Mouse (Mus musculus): ENCODE measurements around the gene Hist1h3f. TPM values are rescaled to one million over a fixed set of nuclear protein-coding genes. Genes with fewer than 3 reads are reported as not detected.

The Hist1h3f gene
- polyA plus RNA-seq, 1 experiment from 2014 or later = 0.21 TPM

DNA sequence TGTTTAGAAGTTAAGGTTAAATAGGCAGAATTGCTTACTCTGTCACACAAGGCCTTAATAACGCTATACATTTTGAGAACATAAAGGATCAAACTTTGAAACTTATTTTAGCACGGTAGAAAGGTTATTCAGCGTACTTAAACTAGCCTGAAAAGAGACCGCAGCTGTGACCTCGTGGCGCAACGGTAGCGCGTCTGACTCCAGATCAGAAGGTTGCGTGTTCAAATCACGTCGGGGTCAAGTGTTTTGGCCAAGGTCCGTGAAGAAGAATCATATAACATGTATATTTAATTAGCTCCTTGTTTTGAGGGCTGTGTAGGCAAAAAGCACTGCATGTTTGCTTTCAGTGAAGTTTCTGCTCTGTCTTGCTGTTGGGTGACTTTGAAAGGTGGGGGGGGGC is 37.5 kb upstream of the Hist1h3f start:
- Histone ChIP-seq H3K27ac (replicated peaks) (no peak overlapping the region), H3K27me3 (peaks cover 6% of the 10 kb centered on the region), H3K4me1 (replicated peaks) (peaks cover 12% of the 10 kb centered on the region; the same call in 1 of the 2 replicates), H3K4me2 (peak overlapping the region; percentile 43), H3K36me3 (no peaks in the 10 kb centered on the region), H3K9ac (no peak overlapping the region), H3K4me3 (peak overlapping the region; percentile 9), H3K9me3 (no peaks in the 10 kb centered on the region)
- ATAC-seq (ENCODE audit: low FRiP score, low read depth) = no peak
- 6% methylated on average over 13 of the region's 13 CpGs for WGBS

DNA sequence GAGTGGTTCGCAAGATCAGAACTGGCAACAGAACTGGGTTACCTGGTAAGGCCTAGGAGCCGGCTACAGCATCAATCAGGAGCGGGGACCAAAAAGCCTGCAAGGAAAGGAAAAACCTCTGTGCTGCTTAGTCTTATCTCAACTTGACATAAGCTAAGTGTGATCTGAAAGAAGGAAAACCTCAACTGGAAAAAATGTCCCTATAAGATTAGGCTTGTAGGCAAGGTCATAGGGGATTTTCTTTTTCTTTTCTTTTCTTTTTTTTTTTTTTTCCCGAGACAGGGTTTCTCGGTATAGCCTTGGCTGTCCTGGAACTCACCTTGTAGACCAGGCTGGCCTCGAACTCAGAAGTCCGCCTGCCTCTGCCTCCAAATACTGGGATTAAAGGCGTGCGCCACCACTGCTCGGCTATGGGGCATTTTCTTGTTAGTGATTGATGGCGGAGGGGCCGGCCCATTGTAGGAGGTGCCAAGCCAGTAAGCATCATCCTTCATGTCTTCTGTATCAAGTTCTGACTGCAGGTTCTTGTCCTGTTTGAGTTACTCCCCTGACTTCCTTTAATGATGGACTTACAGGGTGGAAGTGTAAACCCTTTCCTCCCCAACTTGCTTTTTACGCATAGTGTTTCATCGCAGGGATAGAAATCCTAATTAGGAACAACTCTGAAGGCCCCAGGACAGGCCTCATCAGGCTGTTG is 36.9 kb upstream of the Hist1h3f start:
- Histone ChIP-seq H3K4me2 (peak overlapping the region; percentile 43), H3K27me3 (peaks cover 3% of the 10 kb centered on the region; the same call in 1 of the 2 replicates), H3K9ac (no peak overlapping the region), H3K4me1 (replicated peaks) (peaks cover 12% of the 10 kb centered on the region; the same call in 1 of the 2 replicates), H3K27ac (replicated peaks) (no peak overlapping the region), H3K4me3 (no peak overlapping the region), H3K9me3 (no peaks in the 10 kb centered on the region), H3K36me3 (no peaks in the 10 kb centered on the region)
- no peak for ATAC-seq (ENCODE audit: low FRiP score, low read depth)
- whole genome bisulfite sequencing = 21% methylated on average over 14 of the region's 14 CpGs

DNA sequence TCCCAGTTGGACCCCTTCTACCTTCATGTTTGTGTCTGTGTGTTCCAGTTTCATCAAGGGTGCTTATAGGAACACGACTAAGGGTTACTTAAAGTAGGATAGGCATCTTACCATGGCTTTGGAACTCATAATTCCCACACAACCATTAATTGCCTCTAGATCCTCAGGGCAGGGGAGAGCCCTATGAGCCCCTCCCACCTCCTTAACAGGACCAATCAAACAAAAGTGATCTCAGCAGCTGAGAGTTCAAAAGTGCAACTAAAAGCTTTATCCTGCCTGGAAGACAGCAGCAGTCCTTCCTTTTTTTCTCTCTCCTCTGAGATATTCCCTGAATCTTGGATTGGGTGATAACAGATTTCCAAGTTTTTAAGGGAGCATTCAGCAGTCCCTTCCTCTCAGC is 33.7 kb upstream of the Hist1h3f start:
- no peaks in the 10 kb centered on the region for H3K36me3 ChIP-seq
- ATAC-seq (ENCODE audit: low FRiP score, low read depth) = no peak

DNA sequence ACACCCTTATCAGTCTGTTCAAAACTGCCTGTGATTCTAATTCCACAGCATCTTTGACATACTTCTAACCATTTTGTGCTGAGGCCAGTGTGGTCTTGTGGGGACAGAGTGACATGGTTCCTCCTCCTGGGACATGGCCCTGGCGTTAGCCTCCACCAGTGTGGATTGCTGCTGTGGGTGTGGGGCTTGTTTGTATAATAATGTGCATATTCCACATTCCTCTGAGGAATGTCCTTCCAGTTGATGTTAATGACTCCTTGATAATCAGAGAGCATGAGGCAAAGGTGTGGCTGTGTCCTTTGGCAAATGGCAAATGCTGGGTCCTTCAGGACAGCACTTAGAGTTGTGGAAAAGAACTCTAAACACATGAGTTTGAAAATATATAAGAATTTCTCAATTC is 30.3 kb upstream of the Hist1h3f start:
- Histone ChIP-seq H3K9ac (no peak overlapping the region), H3K4me2 (no peak overlapping the region), H3K36me3 (no peaks in the 10 kb centered on the region), H3K9me3 (no peaks in the 10 kb centered on the region), H3K4me3 (no peak overlapping the region), H3K27me3 (no peaks in the 10 kb centered on the region), H3K4me1 (replicated peaks) (peaks cover 7% of the 10 kb centered on the region), H3K27ac (replicated peaks) (no peak overlapping the region)
- whole genome bisulfite sequencing = 92% methylated on average over 1 of the region's 1 CpGs
- no peak for ATAC-seq (ENCODE audit: low FRiP score, low read depth)

More for the DNA sequence above, 33.7 kb upstream of the Hist1h3f start:
- peaks cover 10% of the 10 kb centered on the region; the same call in 1 of the 2 replicates for H3K4me1 ChIP-seq (replicated peaks)
- no peak overlapping the region for H3K27ac ChIP-seq (replicated peaks)
- WGBS = 42% methylated on average over 1 of the region's 1 CpGs
- peaks cover 3% of the 10 kb centered on the region; the same call in 1 of the 2 replicates for H3K27me3 ChIP-seq
- H3K4me3 ChIP-seq = no peak overlapping the region
- H3K4me2 ChIP-seq = no peak overlapping the region
- H3K9me3 ChIP-seq = no peaks in the 10 kb centered on the region
- H3K9ac ChIP-seq = no peak overlapping the region

DNA sequence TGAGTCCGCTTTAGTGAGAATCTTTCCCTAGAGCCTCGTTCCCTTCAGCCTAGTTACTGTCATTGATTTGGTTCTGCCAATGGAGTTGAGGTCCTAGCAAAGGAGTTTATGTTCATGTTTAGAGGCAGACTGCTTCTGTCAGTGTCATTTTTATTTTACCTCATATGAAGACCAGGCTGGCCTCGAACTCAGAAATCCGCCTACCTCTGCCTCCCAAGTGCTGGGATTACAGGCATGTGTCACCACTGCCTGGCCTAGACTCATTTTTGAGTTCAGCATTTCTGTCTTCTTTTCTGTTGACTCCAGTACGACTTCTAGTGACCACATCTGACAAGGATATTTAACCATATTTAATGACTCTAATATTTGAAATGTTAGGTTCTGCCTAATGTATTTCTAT is 28.6 kb upstream of the Hist1h3f start:
- Histone ChIP-seq H3K4me3 (no peak overlapping the region), H3K9me3 (no peaks in the 10 kb centered on the region), H3K4me1 (replicated peaks) (peaks cover 17% of the 10 kb centered on the region), H3K27ac (replicated peaks) (no peak overlapping the region), H3K9ac (no peak overlapping the region), H3K4me2 (no peak overlapping the region), H3K36me3 (no peaks in the 10 kb centered on the region), H3K27me3 (no peaks in the 10 kb centered on the region)
- no peak for ATAC-seq (ENCODE audit: low FRiP score, low read depth)
- WGBS = 76% methylated on average over 5 of the region's 5 CpGs

DNA sequence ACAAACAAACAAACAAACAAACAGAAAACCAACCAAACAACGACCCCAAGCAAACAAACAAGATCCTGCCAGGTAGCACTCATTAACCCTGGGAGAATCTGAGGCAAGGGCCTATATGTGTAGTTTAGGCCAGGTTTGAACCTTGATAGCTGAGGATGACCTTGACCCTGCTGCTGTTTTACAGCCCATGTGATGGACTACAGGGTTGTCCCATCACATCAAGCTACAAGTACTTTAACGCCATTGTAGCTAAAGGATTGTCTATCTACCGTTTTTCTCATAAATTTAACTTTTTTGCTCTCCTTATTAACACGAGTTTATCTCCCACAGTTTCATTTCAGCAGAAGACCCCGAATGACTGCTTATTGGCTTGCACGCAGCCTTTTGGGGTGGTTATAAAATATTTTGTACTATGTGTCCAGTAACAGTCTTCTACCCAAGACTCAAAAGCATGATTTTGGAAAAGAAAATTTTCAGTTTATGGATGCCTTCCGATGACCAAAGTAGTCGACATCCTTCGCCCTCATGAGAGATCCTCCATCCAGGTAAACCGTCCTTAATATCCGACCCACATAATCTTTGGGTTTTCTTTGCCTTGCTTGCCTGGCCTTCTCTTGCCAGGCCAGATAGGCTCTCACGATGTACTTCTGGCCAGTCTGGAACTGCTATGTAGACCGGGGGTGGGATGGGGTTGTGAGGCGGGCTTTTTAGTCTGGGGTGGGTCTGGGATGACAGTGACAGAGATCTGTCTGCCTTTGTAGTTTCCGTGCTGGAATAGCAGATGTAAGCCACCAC is 27.8 kb upstream of the Hist1h3f start:
- Histone ChIP-seq H3K9me3 (no peaks in the 10 kb centered on the region), H3K36me3 (no peaks in the 10 kb centered on the region), H3K27ac (replicated peaks) (no peak overlapping the region), H3K4me3 (peak overlapping the region; percentile 56), H3K9ac (peak overlapping the region; percentile 42), H3K4me1 (replicated peaks) (peaks cover 17% of the 10 kb centered on the region), H3K4me2 (peak overlapping the region; percentile 91), H3K27me3 (no peaks in the 10 kb centered on the region)
- no peak for ATAC-seq (ENCODE audit: low FRiP score, low read depth)
- WGBS = 55% methylated on average over 15 of the region's 15 CpGs

DNA sequence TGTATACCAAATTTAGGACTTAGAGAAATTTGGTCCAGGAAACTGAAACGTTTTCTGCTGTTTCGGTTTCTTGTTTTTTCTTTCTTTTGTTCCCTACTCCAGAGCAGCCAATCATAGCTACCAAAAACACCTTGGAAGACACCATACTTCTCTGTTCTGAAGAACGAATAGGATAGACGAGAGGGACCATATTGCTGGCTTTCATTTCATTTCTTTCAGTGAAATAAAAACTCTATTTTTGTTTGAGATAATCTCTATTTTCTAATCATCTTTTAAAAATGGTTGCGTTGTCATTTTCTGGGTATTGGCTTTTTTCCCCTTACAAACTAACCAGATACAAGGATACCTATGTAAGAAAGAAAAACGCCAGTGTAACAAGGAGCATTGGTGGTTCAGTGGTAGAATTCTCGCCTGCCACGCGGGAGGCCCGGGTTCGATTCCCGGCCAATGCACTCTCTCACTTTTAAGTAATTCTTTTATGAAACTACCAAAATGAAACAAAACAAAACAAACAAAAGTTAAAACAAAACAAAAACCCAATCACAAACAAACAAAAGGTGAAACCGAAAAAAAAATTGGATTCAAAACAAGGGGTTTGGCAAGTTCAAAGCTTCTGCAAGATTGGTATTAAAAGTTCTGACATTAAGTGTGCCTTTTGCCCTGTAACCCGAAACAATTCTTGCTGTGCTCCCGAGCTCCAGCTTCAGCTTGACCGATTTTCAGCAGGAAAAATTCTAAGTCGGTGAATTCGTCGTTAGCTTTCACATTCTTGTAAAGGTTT is 26.8 kb upstream of the Hist1h3f start:
- ATAC-seq (ENCODE audit: low FRiP score, low read depth) = peak; percentile 57; the same call in 1 of the 2 replicates
- Histone ChIP-seq H3K4me3 (peak overlapping the region; percentile 56), H3K36me3 (no peaks in the 10 kb centered on the region), H3K9me3 (no peaks in the 10 kb centered on the region), H3K4me2 (peak overlapping the region; percentile 91), H3K27ac (replicated peaks) (peak overlapping the region; percentile 58; the same call in 1 of the 2 replicates), H3K9ac (peak overlapping the region; percentile 29; the same call in 1 of the 2 replicates), H3K27me3 (no peaks in the 10 kb centered on the region), H3K4me1 (replicated peaks) (peaks cover 17% of the 10 kb centered on the region)
- WGBS = under 1% methylated on average over 19 of the region's 19 CpGs

DNA sequence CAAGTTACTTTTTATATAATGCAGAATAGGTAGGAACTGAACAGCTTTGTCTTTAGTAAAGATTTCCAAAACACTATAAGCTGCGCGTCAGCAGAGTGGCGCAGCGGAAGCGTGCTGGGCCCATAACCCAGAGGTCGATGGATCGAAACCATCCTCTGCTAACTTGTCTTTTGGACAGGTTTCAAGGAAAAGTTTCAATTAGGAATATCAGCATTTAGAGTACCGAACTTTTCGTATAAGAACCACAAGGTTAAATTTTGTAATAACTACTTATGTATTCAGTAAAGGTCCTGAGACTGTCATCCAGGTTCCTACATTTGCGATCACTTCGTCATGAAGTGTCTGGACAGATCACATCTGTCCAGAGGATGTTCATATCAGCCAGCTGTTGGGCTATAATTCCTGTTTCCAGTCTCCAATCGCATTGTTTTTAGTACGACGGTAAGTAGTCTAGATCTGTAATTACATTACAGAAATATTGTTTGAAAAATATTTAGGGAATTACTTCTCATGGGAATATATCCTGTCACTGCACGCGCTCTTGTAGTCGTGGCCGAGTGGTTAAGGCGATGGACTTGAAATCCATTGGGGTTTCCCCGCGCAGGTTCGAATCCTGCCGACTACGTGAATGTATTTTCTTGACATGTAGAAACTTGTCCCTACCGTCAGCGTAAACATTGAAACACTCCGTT is 26.1 kb upstream of the Hist1h3f start:
- Histone ChIP-seq H3K4me2 (peak overlapping the region; percentile 91), H3K36me3 (no peaks in the 10 kb centered on the region), H3K27ac (replicated peaks) (peak overlapping the region; percentile 62), H3K4me3 (peak overlapping the region; percentile 56), H3K9ac (peak overlapping the region; percentile 29; the same call in 1 of the 2 replicates), H3K27me3 (no peaks in the 10 kb centered on the region), H3K4me1 (replicated peaks) (peaks cover 17% of the 10 kb centered on the region), H3K9me3 (no peaks in the 10 kb centered on the region)
- peak; percentile 85 for ATAC-seq (ENCODE audit: low FRiP score, low read depth)
- under 1% methylated on average over 27 of the region's 27 CpGs for WGBS

DNA sequence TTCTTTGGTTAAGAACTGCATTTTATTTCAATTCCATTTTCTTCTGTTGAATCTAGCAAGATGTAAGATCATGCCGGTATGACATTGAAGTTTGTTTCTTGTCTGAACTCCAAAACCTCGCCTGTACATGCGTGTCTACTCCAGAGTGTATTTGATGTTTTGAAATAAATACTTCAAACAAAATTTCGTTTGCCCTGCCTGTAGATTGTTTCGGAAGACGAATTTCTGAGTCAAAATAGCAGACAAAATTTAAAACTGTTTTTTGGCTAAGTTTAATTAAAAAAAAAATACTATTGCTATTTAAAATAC is 25.6 kb upstream of the Hist1h3f start:
- H3K9ac ChIP-seq = 0 out of 2 replicates have a peak overlapping the region, but pooled peaks have one; percentile 19

DNA sequence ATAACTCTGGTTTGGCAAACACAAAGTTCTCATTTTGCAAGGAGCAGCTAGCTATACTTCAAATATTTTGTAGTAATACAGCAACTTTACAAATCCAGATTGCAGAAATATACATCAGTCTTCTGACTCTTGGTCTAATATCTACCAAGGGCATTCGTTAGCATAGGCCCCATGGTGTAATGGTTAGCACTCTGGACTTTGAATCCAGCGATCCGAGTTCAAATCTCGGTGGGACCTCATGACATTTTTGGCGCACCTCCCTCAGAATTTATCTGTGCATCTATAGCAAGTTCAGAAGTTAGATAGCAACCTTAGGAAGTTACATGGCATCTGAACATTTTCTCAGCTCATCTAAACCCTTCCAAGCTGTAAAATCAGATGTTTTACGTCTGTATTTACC is 25.0 kb upstream of the Hist1h3f start:
- no peak overlapping the region for H3K9ac ChIP-seq
- H3K9me3 ChIP-seq = no peaks in the 10 kb centered on the region
- no peaks in the 10 kb centered on the region for H3K27me3 ChIP-seq
- H3K4me3 ChIP-seq = peak overlapping the region; percentile 37
- 0 out of 2 replicates have a peak overlapping the region, but pooled peaks have one; percentile 10 for H3K27ac ChIP-seq (replicated peaks)
- under 1% methylated on average over 6 of the region's 6 CpGs for WGBS
- 0 out of 2 replicates have a peak, but pooled peaks have one; percentile 45 for ATAC-seq (ENCODE audit: low FRiP score, low read depth)
- peaks cover 17% of the 10 kb centered on the region for H3K4me1 ChIP-seq (replicated peaks)
- peak overlapping the region; percentile 91 for H3K4me2 ChIP-seq
- no peaks in the 10 kb centered on the region for H3K36me3 ChIP-seq

More for the DNA sequence above, 25.6 kb upstream of the Hist1h3f start:
- H3K4me3 ChIP-seq = peak overlapping the region; percentile 56
- 1% methylated on average over 6 of the region's 6 CpGs for WGBS
- no peaks in the 10 kb centered on the region for H3K27me3 ChIP-seq
- H3K4me1 ChIP-seq (replicated peaks) = peaks cover 17% of the 10 kb centered on the region
- no peak overlapping the region for H3K27ac ChIP-seq (replicated peaks)
- no peaks in the 10 kb centered on the region for H3K9me3 ChIP-seq
- H3K4me2 ChIP-seq = peak overlapping the region; percentile 91
- no peaks in the 10 kb centered on the region for H3K36me3 ChIP-seq
- no peak for ATAC-seq (ENCODE audit: low FRiP score, low read depth)

DNA sequence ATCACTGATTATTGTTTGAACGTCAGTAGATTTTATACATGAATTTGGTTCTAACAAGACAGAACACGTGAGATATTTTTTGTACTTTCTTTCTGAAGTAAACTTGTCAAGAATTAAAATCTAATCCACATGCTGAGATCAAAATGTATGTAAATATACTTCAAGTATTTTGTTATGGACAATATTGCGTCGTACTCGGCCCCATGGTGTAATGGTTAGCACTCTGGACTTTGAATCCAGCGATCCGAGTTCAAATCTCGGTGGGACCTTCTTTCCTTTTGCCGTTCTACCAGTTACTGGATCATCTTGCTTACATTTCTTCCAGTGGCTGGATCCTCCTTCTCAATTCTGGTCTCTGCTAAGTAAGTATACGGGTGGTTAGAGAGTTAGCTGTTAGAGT is 24.4 kb upstream of the Hist1h3f start:
- Histone ChIP-seq H3K4me2 (peak overlapping the region; percentile 91), H3K27me3 (no peaks in the 10 kb centered on the region), H3K36me3 (no peaks in the 10 kb centered on the region), H3K4me1 (replicated peaks) (peaks cover 17% of the 10 kb centered on the region), H3K9ac (no peak overlapping the region), H3K9me3 (no peaks in the 10 kb centered on the region), H3K4me3 (peak overlapping the region; percentile 37), H3K27ac (replicated peaks) (0 out of 2 replicates have a peak overlapping the region, but pooled peaks have one; percentile 10)
- under 1% methylated on average over 10 of the region's 10 CpGs for WGBS
- ATAC-seq (ENCODE audit: low FRiP score, low read depth) = no peak
